Mouse (Mus musculus): Measurements from ENCODE around the gene Gm49361. TPM values are rescaled to one million over a fixed set of nuclear protein-coding genes. Genes with fewer than 3 reads are reported as not detected.
A peak's percentile ranks its signal among the peaks of the same experiment; 100 is the strongest.
"Not testable (repeated sequence)": the region's sequence is repeated elsewhere in the genome, so short reads cannot be mapped to it uniquely, and the experiment has no call there.

Gm49361 gene
- polyA plus RNA-seq, 1 experiment, result not detected

DNA sequence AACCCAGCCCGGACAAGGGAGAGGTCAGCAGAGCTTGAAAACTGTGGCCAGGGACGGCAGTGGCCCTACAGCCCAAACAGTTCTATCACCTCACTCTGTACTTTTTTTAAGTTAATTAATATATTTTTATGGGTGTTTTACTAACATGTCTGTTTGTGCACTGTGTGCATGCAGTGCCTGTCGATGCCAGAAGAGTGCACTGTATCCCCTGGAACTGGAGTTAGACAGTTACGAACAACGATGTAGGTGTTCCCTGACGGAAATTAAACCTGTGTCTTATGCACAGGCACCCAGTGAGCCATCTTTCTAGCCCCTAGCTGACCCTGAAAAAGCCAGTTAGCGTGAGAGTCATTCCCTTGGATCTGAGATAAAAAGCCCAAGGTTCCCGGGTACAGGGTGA is 50.4 kb downstream of the Gm49361 start:
- no peak overlapping the region for H3K4me3 ChIP-seq (replicated peaks; ENCODE audit: control insufficient read depth, low read depth, low read length)
- H3K27ac ChIP-seq (ENCODE audit: control insufficient read depth, insufficient read depth, low read depth, low read length, poor library complexity), result no peak overlapping the region
- WGBS, result 92% methylated on average over 8 of the region's 8 CpGs
- H3K4me1 ChIP-seq (ENCODE audit: control insufficient read depth, insufficient read depth, low read length), result no peaks in the 10 kb centered on the region; the same call in 1 of the 2 replicates
- TF ChIP-seq POLR2A (IDR thresholded peaks at IDR 0.05; ENCODE audit: borderline replicate concordance, control insufficient read depth, low read depth, low read length) (no peak), CTCF (IDR thresholded peaks at IDR 0.05; ENCODE audit: control insufficient read depth, insufficient read depth, low read length) (peak; percentile 46)

DNA sequence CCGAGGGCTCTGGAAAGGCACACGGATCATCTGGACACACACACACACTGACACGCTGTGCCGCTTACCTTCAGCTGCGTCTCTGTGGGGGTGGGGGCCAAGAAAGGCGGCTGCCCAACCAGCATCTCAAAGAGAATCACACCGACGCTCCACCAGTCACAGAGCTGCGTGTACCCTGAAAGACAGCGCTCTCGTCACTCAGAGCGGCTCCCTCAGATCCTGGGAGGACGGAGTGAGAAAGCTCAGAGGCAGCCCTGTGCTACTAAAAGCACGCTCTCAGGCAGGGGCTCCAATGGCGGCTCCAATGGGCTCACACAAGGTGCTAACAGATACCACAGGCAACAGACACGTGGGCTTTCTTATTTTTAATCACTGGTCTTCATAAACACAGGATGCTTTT is 51.7 kb downstream of the Gm49361 start:
- Histone ChIP-seq H3K4me3 (replicated peaks; ENCODE audit: control insufficient read depth, low read depth, low read length) (no peak overlapping the region), H3K27ac (ENCODE audit: control insufficient read depth, insufficient read depth, low read depth, low read length, poor library complexity) (no peak overlapping the region), H3K4me1 (ENCODE audit: control insufficient read depth, insufficient read depth, low read length) (no peaks in the 10 kb centered on the region; the same call in 1 of the 2 replicates)
- 95% methylated on average over 16 of the region's 16 CpGs for WGBS
- TF ChIP-seq CTCF (IDR thresholded peaks at IDR 0.05; ENCODE audit: control insufficient read depth, insufficient read depth, low read length) (no peak), POLR2A (IDR thresholded peaks at IDR 0.05; ENCODE audit: borderline replicate concordance, control insufficient read depth, low read depth, low read length) (no peak)

GRCm38 (mm10) chr14:57692517-57693130 is 53.3 kb downstream of the Gm49361 start:
- Histone ChIP-seq H3K27ac (ENCODE audit: control insufficient read depth, insufficient read depth, low read depth, low read length, poor library complexity) (peak overlapping the region; percentile 76), H3K4me1 (ENCODE audit: control insufficient read depth, insufficient read depth, low read length) (no peaks in the 10 kb centered on the region; the same call in 1 of the 2 replicates), H3K4me3 (replicated peaks; ENCODE audit: control insufficient read depth, low read depth, low read length) (no peak overlapping the region)
- TF ChIP-seq POLR2A (IDR thresholded peaks at IDR 0.05; ENCODE audit: borderline replicate concordance, control insufficient read depth, low read depth, low read length) (no peak), CTCF (IDR thresholded peaks at IDR 0.05; ENCODE audit: control insufficient read depth, insufficient read depth, low read length) (no peak)
- WGBS, result 34% methylated on average over 17 of the region's 17 CpGs

GRCm38 (mm10) chr14:57691316-57691715 is 54.6 kb downstream of the Gm49361 start:
- WGBS, result 95% methylated on average over 24 of the region's 24 CpGs
- no peak overlapping the region for H3K27ac ChIP-seq (ENCODE audit: control insufficient read depth, insufficient read depth, low read depth, low read length, poor library complexity)
- no peak overlapping the region for H3K4me3 ChIP-seq (replicated peaks; ENCODE audit: control insufficient read depth, low read depth, low read length)
- H3K4me1 ChIP-seq (ENCODE audit: control insufficient read depth, insufficient read depth, low read length), result no peaks in the 10 kb centered on the region; the same call in 1 of the 2 replicates
- no peak for TF ChIP-seq POLR2A (IDR thresholded peaks at IDR 0.05; ENCODE audit: borderline replicate concordance, control insufficient read depth, low read depth, low read length)
- no peak for TF ChIP-seq CTCF (IDR thresholded peaks at IDR 0.05; ENCODE audit: control insufficient read depth, insufficient read depth, low read length)

DNA sequence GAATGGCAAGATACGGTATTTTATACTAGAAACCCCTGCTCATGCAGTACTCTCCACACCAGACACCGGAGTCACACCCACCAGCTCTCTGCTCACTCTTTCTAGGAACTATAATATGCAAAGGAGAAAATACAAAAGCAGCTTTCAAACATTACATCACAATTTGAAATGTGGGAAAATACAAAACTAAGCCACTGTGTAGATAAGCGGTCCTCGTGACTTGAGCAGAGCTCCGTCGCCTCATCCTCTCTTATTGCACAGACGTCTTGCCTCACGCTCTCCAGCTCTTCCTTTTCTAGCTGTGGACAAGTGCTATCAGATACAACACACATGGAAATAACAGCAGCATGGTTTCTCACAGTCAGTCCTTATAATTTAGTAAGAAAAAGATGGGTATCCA is 55.2 kb downstream of the Gm49361 start:
- TF ChIP-seq CTCF (IDR thresholded peaks at IDR 0.05; ENCODE audit: control insufficient read depth, insufficient read depth, low read length), result no peak
- WGBS, result 65% methylated on average over 8 of the region's 8 CpGs
- Histone ChIP-seq H3K4me3 (replicated peaks; ENCODE audit: control insufficient read depth, low read depth, low read length) (no peak overlapping the region), H3K27ac (ENCODE audit: control insufficient read depth, insufficient read depth, low read depth, low read length, poor library complexity) (no peak overlapping the region), H3K4me1 (ENCODE audit: control insufficient read depth, insufficient read depth, low read length) (no peaks in the 10 kb centered on the region; the same call in 1 of the 2 replicates)

GRCm38 (mm10) chr14:57688066-57688465 is 57.8 kb downstream of the Gm49361 start:
- not testable (repeated sequence) for H3K4me3 ChIP-seq (replicated peaks; ENCODE audit: control insufficient read depth, low read depth, low read length); H3K27ac ChIP-seq (ENCODE audit: control insufficient read depth, insufficient read depth, low read depth, low read length, poor library complexity); H3K4me1 ChIP-seq (ENCODE audit: control insufficient read depth, insufficient read depth, low read length)
- WGBS, result 90% methylated on average over 7 of the region's 7 CpGs

DNA sequence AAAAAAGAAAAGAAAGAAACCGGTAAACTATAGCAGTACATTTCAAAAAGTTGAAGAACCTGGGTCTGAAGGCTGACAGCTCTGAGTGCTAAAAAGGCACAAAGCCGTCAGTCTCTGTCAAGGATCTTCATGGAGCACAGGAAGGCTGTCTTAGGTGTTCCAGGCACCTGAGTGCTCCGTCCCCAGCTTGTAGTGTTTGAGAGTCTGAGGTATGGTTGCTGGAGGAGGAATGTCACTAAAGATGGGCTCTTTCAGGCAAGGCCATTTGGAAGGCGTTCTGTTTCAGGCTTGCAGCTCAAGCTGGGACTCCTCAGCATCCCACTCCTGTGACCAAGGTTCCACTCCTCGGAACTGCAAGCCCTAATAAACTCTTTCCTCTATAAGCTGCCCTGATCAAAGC is 58.5 kb downstream of the Gm49361 start:
- H3K27ac ChIP-seq (ENCODE audit: control insufficient read depth, insufficient read depth, low read depth, low read length, poor library complexity), result no peak overlapping the region
- no peak for TF ChIP-seq CTCF (IDR thresholded peaks at IDR 0.05; ENCODE audit: control insufficient read depth, insufficient read depth, low read length)
- no peak for TF ChIP-seq POLR2A (IDR thresholded peaks at IDR 0.05; ENCODE audit: borderline replicate concordance, control insufficient read depth, low read depth, low read length)
- no peak overlapping the region for H3K4me3 ChIP-seq (replicated peaks; ENCODE audit: control insufficient read depth, low read depth, low read length)
- 84% methylated on average over 5 of the region's 5 CpGs for WGBS
- no peaks in the 10 kb centered on the region; the same call in 1 of the 2 replicates for H3K4me1 ChIP-seq (ENCODE audit: control insufficient read depth, insufficient read depth, low read length)

- TF ChIP-seq POLR2A (IDR thresholded peaks at IDR 0.05; ENCODE audit: borderline replicate concordance, control insufficient read depth, low read depth, low read length) (no peak), CTCF (IDR thresholded peaks at IDR 0.05; ENCODE audit: control insufficient read depth, insufficient read depth, low read length) (no peak)
- Histone ChIP-seq H3K27ac (ENCODE audit: control insufficient read depth, insufficient read depth, low read depth, low read length, poor library complexity) (no peak overlapping the region), H3K4me3 (replicated peaks; ENCODE audit: control insufficient read depth, low read depth, low read length) (no peak overlapping the region), H3K4me1 (ENCODE audit: control insufficient read depth, insufficient read depth, low read length) (no peaks in the 10 kb centered on the region)
- WGBS, result 91% methylated on average over 6 of the region's 6 CpGs
Observed at GRCm38 (mm10) chr14:57686647-57687046, 59.3 kb downstream of the Gm49361 start.

DNA sequence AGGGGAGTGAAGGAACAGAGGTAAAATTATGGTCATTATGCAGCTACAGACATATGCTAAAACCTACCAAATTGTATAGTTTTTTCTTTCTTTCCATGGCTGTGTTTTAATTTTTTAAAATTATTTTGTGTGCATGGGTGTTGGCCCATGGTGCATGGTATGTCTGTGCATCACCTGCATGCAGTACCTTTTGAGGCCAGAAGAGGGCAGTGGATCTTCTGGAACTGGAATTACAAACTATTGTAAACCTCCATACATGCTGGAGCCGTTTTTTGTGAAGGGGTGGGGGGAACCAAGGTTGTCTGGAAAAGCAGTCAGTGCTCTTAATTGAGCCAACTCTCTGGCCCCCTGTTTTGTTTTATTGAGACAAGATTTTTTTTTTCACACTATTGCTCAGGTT is 61.3 kb downstream of the Gm49361 start:
- no peak overlapping the region for H3K4me3 ChIP-seq (replicated peaks; ENCODE audit: control insufficient read depth, low read depth, low read length)
- WGBS, result 0% methylated on average over 1 of the region's 1 CpGs
- no peaks in the 10 kb centered on the region for H3K4me1 ChIP-seq (ENCODE audit: control insufficient read depth, insufficient read depth, low read length)
- no peak overlapping the region for H3K27ac ChIP-seq (ENCODE audit: control insufficient read depth, insufficient read depth, low read depth, low read length, poor library complexity)
- TF ChIP-seq POLR2A (IDR thresholded peaks at IDR 0.05; ENCODE audit: borderline replicate concordance, control insufficient read depth, low read depth, low read length), result no peak
- TF ChIP-seq CTCF (IDR thresholded peaks at IDR 0.05; ENCODE audit: control insufficient read depth, insufficient read depth, low read length), result peak; percentile 73
